Mouse (Mus musculus) heart, embryonic 16.5 days (tissue): ENCODE measurements around the gene 6820408C15Rik. TPM values are rescaled to one million over a fixed set of nuclear protein-coding genes. Genes with fewer than 3 reads are reported as not detected.

Experiments
- ATAC-seq: fragments of 200-750 bp; cut with Nextera tagmentation; replicated peaks from 2 replicates; pipeline ENCODE4 v1.8.0; 2017; ENCODE audit warnings: moderate number of reproducible peaks; ENCODE audit not compliant: insufficient read depth, low FRiP score; ENCODE audit errors: extremely low read depth
- H3K27ac ChIP-seq: fragments of 300-500 bp; sonication (generic); 2 replicates; pipeline ENCODE4 v1.5.1; 2014; ENCODE audit warnings: mild to moderate bottlenecking, low read length, control low read depth, moderate library complexity
- H3K27me3 ChIP-seq: fragments of 300-500 bp; sonication (generic); 2 replicates; pipeline ENCODE4 v1.6.1; 2014; ENCODE audit warnings: low read length, mixed read lengths; ENCODE audit not compliant: control insufficient read depth, insufficient read depth
- H3K36me3 ChIP-seq: fragments of 300-500 bp; sonication (generic); 2 replicates; pipeline ENCODE4 v1.6.1; 2014; ENCODE audit not compliant: control insufficient read depth, insufficient read depth
- H3K4me1 ChIP-seq: fragments of 300-500 bp; sonication (generic); 2 replicates; pipeline ENCODE4 v1.6.1; 2014; ENCODE audit warnings: low read length, mixed read lengths; ENCODE audit not compliant: control insufficient read depth, insufficient read depth
- H3K4me2 ChIP-seq: fragments of 300-500 bp; sonication (generic); 2 replicates; pipeline ENCODE4 v1.6.1; 2014; ENCODE audit warnings: low read depth, mild to moderate bottlenecking, control low read depth, low read length
- H3K4me3 ChIP-seq: fragments of 300-500 bp; sonication (generic); 2 replicates; pipeline ENCODE4 v1.5.1; 2014; ENCODE audit warnings: mild to moderate bottlenecking, control low read depth, low read length
- H3K9ac ChIP-seq: fragments of 300-500 bp; sonication (generic); 2 replicates; pipeline ENCODE4 v1.6.1; 2014; ENCODE audit warnings: low read length, control low read depth
- H3K9me3 ChIP-seq: fragments of 300-500 bp; sonication (generic); replicated peaks from 2 replicates; pipeline ENCODE4 v1.6.1; 2016; ENCODE audit warnings: low read length; ENCODE audit not compliant: control insufficient read depth
- WGBS: fragments of 180-500 bp; shearing (Covaris S2); extraction: QIAGEN DNeasy Blood & Tissue Kit; methylation state at CpG from one replicate; pipeline ENCODE4 v1.1.7; 2014; 5-methylcytosine and 5-hydroxymethylcytosine counted together
- polyA plus RNA-seq: library from polyadenylated mRNA; unstranded; fragments of >200 nt; fragmentation: Nextera tagmentation; extraction: Ambion mirVana; gene quantifications from 2 replicates; pipeline ENCODE4 v1.2.1, GENCODE M21; 2015

Gene 6820408C15Rik
- polyA plus RNA-seq, 1 experiment from 2014 or later, result 3.5 TPM

DNA sequence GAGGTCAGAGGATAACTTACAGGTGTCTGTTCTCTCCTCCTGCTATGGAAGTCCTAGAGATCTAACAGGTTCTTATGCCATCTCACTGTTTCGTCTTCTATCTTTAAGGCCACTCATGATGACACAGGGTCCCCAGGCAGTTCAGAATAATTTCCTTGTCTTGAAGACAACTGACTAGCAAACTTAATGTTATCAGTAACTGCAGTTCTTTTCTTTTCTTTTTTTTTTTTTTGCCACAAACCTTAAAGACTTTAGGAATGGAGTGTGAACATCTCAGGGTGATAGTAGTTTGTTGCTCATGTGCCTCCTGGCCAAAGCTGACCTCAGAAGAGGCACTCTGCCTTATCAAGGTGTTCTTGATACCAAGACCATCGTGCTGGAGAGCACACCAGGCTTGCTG, 31.3 kb downstream of the 6820408C15Rik start:
- H3K4me3 ChIP-seq, result no peak overlapping the region
- H3K36me3 ChIP-seq, result no peaks in the 10 kb centered on the region
- H3K4me2 ChIP-seq, result no peak overlapping the region
- H3K27ac ChIP-seq, result no peak overlapping the region
- H3K9ac ChIP-seq, result no peak overlapping the region
- H3K9me3 ChIP-seq, result no peaks in the 10 kb centered on the region
- peaks cover 13% of the 10 kb centered on the region for H3K4me1 ChIP-seq
- WGBS, result 43% methylated on average over 2 of the region's 2 CpGs
- ATAC-seq, result no peak
- no peaks in the 10 kb centered on the region for H3K27me3 ChIP-seq

DNA sequence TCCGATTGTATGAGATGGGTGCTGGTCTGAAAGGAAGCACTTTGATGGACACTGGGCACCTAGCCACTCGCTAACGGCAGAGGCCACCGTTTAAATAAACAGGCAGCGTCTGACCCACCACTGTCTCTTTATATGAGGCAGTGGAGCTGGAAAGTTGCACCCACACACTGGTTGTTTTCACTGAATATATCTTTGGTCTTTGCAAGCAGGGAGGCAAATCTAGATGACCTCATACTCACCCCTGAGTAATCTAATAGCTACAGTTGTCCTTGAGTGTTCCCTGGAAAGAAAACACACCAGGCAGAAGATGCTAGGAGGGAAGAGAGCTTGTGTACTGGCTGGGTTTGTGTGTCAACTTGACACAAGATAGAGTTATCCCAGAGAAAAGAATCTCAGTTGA, 32.1 kb downstream of the 6820408C15Rik start:
- no peak overlapping the region for H3K9ac ChIP-seq
- 15% methylated on average over 5 of the region's 5 CpGs for WGBS
- no peaks in the 10 kb centered on the region for H3K36me3 ChIP-seq
- no peak overlapping the region for H3K4me3 ChIP-seq
- ATAC-seq, result no peak
- H3K27me3 ChIP-seq, result no peaks in the 10 kb centered on the region
- no peak overlapping the region for H3K27ac ChIP-seq
- peaks cover 13% of the 10 kb centered on the region for H3K4me1 ChIP-seq
- H3K4me2 ChIP-seq, result no peak overlapping the region
- H3K9me3 ChIP-seq, result no peaks in the 10 kb centered on the region

DNA sequence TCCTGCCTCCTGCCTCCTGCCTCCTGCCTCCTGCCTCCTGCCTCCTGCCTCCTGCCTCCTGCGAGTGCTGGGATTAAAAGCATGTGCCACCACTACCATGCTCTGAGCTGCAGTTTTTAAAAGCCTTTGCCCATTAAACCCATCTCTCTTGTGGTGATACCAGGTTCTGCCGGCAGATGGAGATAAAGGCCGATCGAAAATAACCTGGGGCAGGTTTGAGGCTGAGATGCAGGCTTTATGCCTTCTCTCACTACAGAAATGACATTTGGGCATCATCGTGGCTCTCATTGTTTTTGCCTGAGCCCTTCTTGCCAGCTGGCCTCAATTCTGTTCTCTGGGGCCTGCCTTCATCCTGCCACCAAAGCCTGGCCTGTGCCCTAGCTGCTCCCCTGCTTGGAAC, 34.9 kb downstream of the 6820408C15Rik start:
- no peak overlapping the region for H3K9ac ChIP-seq
- no peaks in the 10 kb centered on the region for H3K27me3 ChIP-seq
- WGBS, result 5% methylated on average over 5 of the region's 5 CpGs
- no peaks in the 10 kb centered on the region for H3K36me3 ChIP-seq
- H3K9me3 ChIP-seq, result no peaks in the 10 kb centered on the region
- H3K4me3 ChIP-seq, result no peak overlapping the region
- H3K4me1 ChIP-seq, result peaks cover 14% of the 10 kb centered on the region
- no peak overlapping the region for H3K27ac ChIP-seq
- H3K4me2 ChIP-seq, result no peak overlapping the region
- ATAC-seq, result no peak

DNA sequence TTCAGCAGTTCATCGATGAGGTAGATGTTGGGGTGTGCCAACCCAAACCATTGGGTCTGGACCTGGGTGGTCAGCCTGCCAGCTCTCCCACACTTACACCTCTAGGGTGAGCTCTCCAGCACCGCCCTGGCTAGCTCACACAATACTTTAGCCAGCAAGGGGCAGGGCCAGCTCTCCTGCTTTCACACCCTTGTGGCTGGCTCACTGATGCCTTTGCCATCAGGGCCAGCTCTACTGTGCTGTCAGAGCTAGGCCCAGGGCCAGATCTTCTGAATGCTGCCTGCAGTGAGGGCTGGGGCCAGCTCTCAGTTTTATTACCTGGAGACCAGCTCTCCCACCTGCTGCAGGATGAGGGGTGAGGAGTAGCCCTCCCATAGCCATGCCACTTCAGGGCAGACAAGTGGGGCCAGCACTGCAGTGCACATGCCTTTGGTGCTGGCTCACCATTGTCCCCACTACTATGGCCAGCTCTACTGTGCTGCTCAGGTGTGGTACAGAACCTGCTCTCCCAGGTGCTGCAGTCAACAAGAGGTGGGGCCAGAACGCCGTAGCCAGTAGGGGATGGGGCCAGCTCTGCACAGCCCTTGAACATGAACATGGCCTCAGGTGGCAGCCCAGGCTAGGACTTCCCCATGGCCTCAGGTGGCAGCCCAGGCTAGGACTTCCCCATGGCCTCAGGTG, 36.9 kb downstream of the 6820408C15Rik start:
- H3K4me2 ChIP-seq, result no peak overlapping the region
- H3K36me3 ChIP-seq, result no peaks in the 10 kb centered on the region
- peaks cover 11% of the 10 kb centered on the region for H3K4me1 ChIP-seq
- H3K9me3 ChIP-seq, result no peaks in the 10 kb centered on the region
- no peak for ATAC-seq
- no peaks in the 10 kb centered on the region for H3K27me3 ChIP-seq
- H3K27ac ChIP-seq, result no peak overlapping the region
- 76% methylated on average over 4 of the region's 4 CpGs for WGBS
- H3K9ac ChIP-seq, result no peak overlapping the region
- H3K4me3 ChIP-seq, result no peak overlapping the region

DNA sequence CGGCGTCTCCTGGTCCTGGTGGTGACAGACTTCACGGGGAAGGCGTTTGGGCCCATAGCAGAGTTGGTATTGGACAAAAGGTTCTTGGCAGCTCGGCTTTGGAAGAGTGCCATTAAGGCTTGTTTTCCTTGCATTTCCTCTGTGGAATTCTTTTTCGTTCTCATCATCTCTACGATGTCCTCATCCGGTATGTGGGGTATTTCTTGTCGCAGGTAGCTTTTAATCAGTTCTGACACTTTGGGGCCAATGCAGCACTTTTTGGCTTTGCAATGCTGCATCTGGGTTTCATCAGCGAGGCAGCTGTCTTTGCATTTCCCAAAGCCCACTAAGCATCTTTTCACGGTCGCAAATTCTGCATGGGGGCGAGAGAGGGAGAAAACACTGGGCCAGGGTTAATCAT, 43.9 kb downstream of the 6820408C15Rik start:
- Histone ChIP-seq H3K27me3 (no peaks in the 10 kb centered on the region), H3K4me2 (no peak overlapping the region), H3K27ac (no peak overlapping the region), H3K4me1 (no peaks in the 10 kb centered on the region), H3K4me3 (no peak overlapping the region), H3K9me3 (no peaks in the 10 kb centered on the region), H3K36me3 (no peaks in the 10 kb centered on the region), H3K9ac (no peak overlapping the region)
- no peak for ATAC-seq
- 56% methylated on average over 13 of the region's 13 CpGs for WGBS

DNA sequence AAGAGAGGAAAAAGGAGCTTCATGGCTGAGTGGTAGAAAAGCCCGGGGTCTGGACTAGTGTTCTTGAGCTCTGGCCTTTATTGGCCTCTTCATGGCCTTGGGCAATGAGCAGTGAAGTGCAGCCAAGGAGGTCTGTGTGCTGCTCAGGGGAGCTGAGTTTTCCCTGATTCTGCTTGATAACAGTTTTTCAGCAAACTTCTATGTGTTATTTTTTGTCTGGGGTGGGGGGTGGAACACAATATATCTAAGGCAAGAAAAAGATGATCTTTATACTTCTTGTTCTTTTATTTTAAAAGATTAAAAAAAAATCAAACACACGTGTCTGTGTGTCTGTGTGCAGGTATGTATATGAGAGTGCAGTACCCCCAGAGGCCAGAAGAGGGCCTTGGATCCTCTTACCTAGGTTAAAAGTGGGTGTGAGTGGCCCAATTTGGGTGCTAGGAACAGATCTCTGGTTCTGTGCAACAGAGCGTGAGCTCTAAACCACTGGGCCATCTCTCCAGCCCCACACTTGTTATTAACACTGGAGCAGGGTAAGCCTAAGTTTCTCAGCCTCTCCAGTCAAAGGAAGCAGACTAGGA, 49.3 kb downstream of the 6820408C15Rik start, which contains the start of gene Defb23:
Defb23 (minus strand) TSS at position 51 of the 581 bp plus-strand sequence.
- no peaks in the 10 kb centered on the region for H3K36me3 ChIP-seq
- ATAC-seq, result no peak
- H3K27ac ChIP-seq, result no peak within 1 kb of the TSS
- no peaks in the 10 kb centered on the region for H3K27me3 ChIP-seq
- 0 out of 2 replicates have a peak, but pooled peaks cover 3% of the 10 kb centered on the region for H3K9me3 ChIP-seq
- 80% methylated on average over 3 of the region's 3 CpGs for WGBS
- H3K4me2 ChIP-seq, result no peak within 1 kb of the TSS
- no peak within 1 kb of the TSS for H3K4me3 ChIP-seq
- H3K9ac ChIP-seq, result no peak within 1 kb of the TSS
- no peaks in the 10 kb centered on the region for H3K4me1 ChIP-seq

DNA sequence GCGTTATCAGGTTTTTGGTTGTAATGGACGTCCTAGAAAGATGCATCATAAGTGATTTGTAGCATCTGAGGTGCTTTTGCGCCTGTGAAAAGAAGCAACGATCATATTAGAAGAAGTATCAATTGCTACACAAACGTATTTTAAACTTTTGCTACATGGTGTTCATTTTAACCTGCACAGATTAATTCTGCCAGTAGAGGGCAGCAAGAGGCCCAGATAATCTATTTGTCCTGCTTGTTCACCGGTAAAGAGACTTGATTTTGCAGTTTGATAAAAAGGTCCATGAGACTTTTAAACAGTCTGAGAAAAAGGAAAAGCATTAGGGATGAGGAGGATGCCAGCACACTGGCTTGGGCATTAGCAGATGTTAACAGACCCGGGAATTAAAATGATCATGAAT, 55.6 kb downstream of the 6820408C15Rik start:
- Histone ChIP-seq H3K27me3 (no peaks in the 10 kb centered on the region), H3K9me3 (no peaks in the 10 kb centered on the region), H3K4me3 (no peak overlapping the region), H3K4me1 (no peaks in the 10 kb centered on the region), H3K9ac (no peak overlapping the region), H3K4me2 (no peak overlapping the region), H3K27ac (no peak overlapping the region), H3K36me3 (no peaks in the 10 kb centered on the region)
- ATAC-seq, result no peak
- 29% methylated on average over 7 of the region's 7 CpGs for WGBS

DNA sequence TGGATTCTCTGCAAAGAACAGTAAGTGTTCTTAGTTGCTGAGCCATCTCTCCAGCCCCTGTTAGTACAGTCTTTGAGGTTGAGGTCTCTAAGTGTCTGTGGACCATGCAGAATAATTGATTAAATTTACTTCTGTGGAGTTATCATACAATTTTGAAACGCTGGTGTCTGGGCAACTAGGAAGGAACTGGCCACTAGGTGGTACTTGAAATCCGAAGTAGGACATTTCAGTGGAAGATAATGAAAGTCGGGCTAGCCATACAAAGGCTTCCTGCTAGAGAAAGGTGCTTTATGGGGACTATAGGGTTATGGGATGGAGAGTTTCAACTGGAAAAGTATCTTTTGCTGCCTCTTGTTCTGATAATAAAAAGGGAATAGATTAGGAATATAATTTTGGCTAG, 57.0 kb downstream of the 6820408C15Rik start:
- ATAC-seq, result no peak
- H3K4me1 ChIP-seq, result no peaks in the 10 kb centered on the region
- H3K9me3 ChIP-seq, result no peaks in the 10 kb centered on the region
- no peaks in the 10 kb centered on the region for H3K27me3 ChIP-seq
- WGBS, result 14% methylated on average over 3 of the region's 3 CpGs
- H3K27ac ChIP-seq, result no peak overlapping the region
- no peak overlapping the region for H3K4me3 ChIP-seq
- H3K9ac ChIP-seq, result no peak overlapping the region
- no peak overlapping the region for H3K4me2 ChIP-seq
- no peaks in the 10 kb centered on the region for H3K36me3 ChIP-seq

DNA sequence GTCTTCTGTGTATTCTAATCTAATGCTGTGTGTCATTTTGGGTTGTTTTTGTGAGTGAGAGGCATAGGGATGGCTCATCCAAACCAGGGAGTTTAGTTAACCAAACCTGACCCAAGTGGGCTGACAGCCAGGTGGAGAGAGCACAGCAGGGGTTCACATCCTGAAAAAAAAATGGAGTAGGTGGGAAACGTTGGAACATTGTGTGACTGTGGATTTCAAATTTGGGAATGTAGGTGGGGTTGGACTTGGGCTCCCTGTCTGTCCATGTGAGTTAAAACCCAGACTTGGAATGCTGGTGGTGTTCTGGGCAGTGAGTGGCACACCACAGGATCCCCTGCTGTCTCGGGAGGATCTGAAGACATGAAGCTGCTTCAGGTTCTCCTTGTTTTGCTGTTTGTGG, 61.4 kb downstream of the 6820408C15Rik start, which contains the start of gene Defb20:
Defb20 (plus strand) TSS at position 301 of the 400 bp plus-strand sequence.
- no peaks in the 10 kb centered on the region for H3K4me1 ChIP-seq
- 48% methylated on average over 2 of the region's 2 CpGs for WGBS
- H3K9ac ChIP-seq, result no peak within 1 kb of the TSS
- H3K27ac ChIP-seq, result no peak within 1 kb of the TSS
- no peak for ATAC-seq
- no peaks in the 10 kb centered on the region; the same call in 1 of the 2 replicates for H3K9me3 ChIP-seq
- H3K4me3 ChIP-seq, result no peak within 1 kb of the TSS
- no peaks in the 10 kb centered on the region for H3K36me3 ChIP-seq
- no peaks in the 10 kb centered on the region for H3K27me3 ChIP-seq
- no peak within 1 kb of the TSS for H3K4me2 ChIP-seq
